Mouse (Mus musculus) hindbrain, embryonic 11.5 days (tissue): ENCODE results near the gene Rgs5. TPM values are rescaled to one million over a fixed set of nuclear protein-coding genes. Genes with fewer than 3 reads are reported as not detected.

Experiments
- ATAC-seq: fragments of 200-750 bp; cut with Nextera tagmentation; 2 replicates; pipeline ENCODE4 v1.8.0; 2017; ENCODE audit warnings: mild to moderate bottlenecking, moderate TSS enrichment, moderate library complexity; ENCODE audit not compliant: low FRiP score
- DNase-seq: peaks from one replicate; pipeline ENCODE4 v3.0.0-alpha.2; 2015; ENCODE audit warnings: low spot score
- H3K27ac ChIP-seq: fragments of 300-500 bp; sonication (generic); 2 replicates; pipeline ENCODE4 v1.5.1; 2014; ENCODE audit warnings: mild to moderate bottlenecking, low read depth, low read length
- H3K27me3 ChIP-seq: fragments of 300-500 bp; sonication (generic); 2 replicates; pipeline ENCODE4 v1.6.1; 2014; ENCODE audit warnings: mild to moderate bottlenecking, low read length, moderate library complexity, mixed read lengths; ENCODE audit not compliant: control insufficient read depth, insufficient read depth
- H3K36me3 ChIP-seq: fragments of 300-500 bp; sonication (generic); 2 replicates; pipeline ENCODE4 v1.6.1; 2014; ENCODE audit warnings: mild to moderate bottlenecking, low read length, moderate library complexity, mixed read lengths; ENCODE audit not compliant: control insufficient read depth, insufficient read depth
- H3K4me1 ChIP-seq: fragments of 300-500 bp; sonication (generic); replicated peaks from 2 replicates; pipeline ENCODE4 v1.6.1; 2014; ENCODE audit warnings: low read length, mixed read lengths; ENCODE audit not compliant: control insufficient read depth, insufficient read depth
- H3K4me2 ChIP-seq: fragments of 300-500 bp; sonication (generic); replicated peaks from 2 replicates; pipeline ENCODE4 v1.6.1; 2014; ENCODE audit warnings: mild to moderate bottlenecking, low read depth, low read length
- H3K4me3 ChIP-seq: fragments of 300-500 bp; sonication (generic); 2 replicates; pipeline ENCODE4 v1.5.1; 2014; ENCODE audit warnings: low read depth, low read length
- H3K9ac ChIP-seq: fragments of 300-500 bp; sonication (generic); 2 replicates; pipeline ENCODE4 v1.6.1; 2014; ENCODE audit warnings: low read depth, low read length
- H3K9me3 ChIP-seq: fragments of 300-500 bp; sonication (generic); 2 replicates; pipeline ENCODE4 v1.6.1; 2016; ENCODE audit warnings: low read length; ENCODE audit not compliant: control insufficient read depth
- WGBS: fragments of 180-500 bp; shearing (Covaris S2); extraction: QIAGEN DNeasy Blood & Tissue Kit; methylation state at CpG from one replicate; pipeline ENCODE4 v1.1.7; 2014; 5-methylcytosine and 5-hydroxymethylcytosine counted together
- polyA plus RNA-seq: library from polyadenylated mRNA; unstranded; fragments of >200 nt; fragmentation: Nextera tagmentation; extraction: Ambion mirVana; gene quantifications from 2 replicates; pipeline ENCODE4 v1.2.1, GENCODE M21; 2014

Rgs5 gene
- polyA plus RNA-seq, 1 experiment from 2014 or later = 3.0 TPM

GRCm38 (mm10) chr1:169697236-169697635 is 41.9 kb downstream of the Rgs5 start:
- H3K4me1 ChIP-seq = no peaks in the 10 kb centered on the region
- H3K4me3 ChIP-seq = no peak overlapping the region
- H3K27ac ChIP-seq = no peak overlapping the region
- no peaks in the 10 kb centered on the region for H3K27me3 ChIP-seq
- H3K9me3 ChIP-seq = no peaks in the 10 kb centered on the region
- ATAC-seq (no peak), DNase-seq (no peak)
- no peak overlapping the region for H3K4me2 ChIP-seq
- WGBS = 66% methylated on average over 4 of the region's 4 CpGs
- H3K36me3 ChIP-seq = no peaks in the 10 kb centered on the region
- H3K9ac ChIP-seq = no peak overlapping the region

- no peaks in the 10 kb centered on the region for H3K36me3 ChIP-seq
- H3K9me3 ChIP-seq = no peaks in the 10 kb centered on the region
- ATAC-seq (no peak), DNase-seq (no peak)
- H3K4me3 ChIP-seq = no peak overlapping the region
- WGBS = 91% methylated on average over 2 of the region's 2 CpGs
- H3K27ac ChIP-seq = no peak overlapping the region
- no peak overlapping the region for H3K4me2 ChIP-seq
- no peaks in the 10 kb centered on the region for H3K27me3 ChIP-seq
- H3K9ac ChIP-seq = no peak overlapping the region
- no peaks in the 10 kb centered on the region for H3K4me1 ChIP-seq
Measured at GRCm38 (mm10) chr1:169699184-169699583, 43.9 kb downstream of the Rgs5 start.

GRCm38 (mm10) chr1:169704395-169705087 is 49.2 kb downstream of the Rgs5 start:
- no peaks in the 10 kb centered on the region for H3K4me1 ChIP-seq
- whole genome bisulfite sequencing = 81% methylated on average over 4 of the region's 4 CpGs
- no peak for ATAC-seq
- H3K27me3 ChIP-seq = no peaks in the 10 kb centered on the region
- H3K4me2 ChIP-seq = no peak overlapping the region
- H3K9ac ChIP-seq = no peak overlapping the region
- H3K27ac ChIP-seq = no peak overlapping the region
- no peak for DNase-seq
- no peaks in the 10 kb centered on the region for H3K9me3 ChIP-seq
- H3K36me3 ChIP-seq = no peaks in the 10 kb centered on the region
- no peak overlapping the region for H3K4me3 ChIP-seq

GRCm38 (mm10) chr1:169721836-169722235 is 66.5 kb downstream of the Rgs5 start:
- 83% methylated on average over 2 of the region's 2 CpGs for WGBS
- Histone ChIP-seq H3K4me1 (no peaks in the 10 kb centered on the region), H3K9me3 (no peaks in the 10 kb centered on the region), H3K36me3 (no peaks in the 10 kb centered on the region), H3K27ac (no peak overlapping the region), H3K27me3 (no peaks in the 10 kb centered on the region), H3K4me3 (no peak overlapping the region), H3K9ac (no peak overlapping the region), H3K4me2 (no peak overlapping the region)
- DNase-seq (no peak), ATAC-seq (no peak)

- ATAC-seq (no peak), DNase-seq (no peak)
- no peaks in the 10 kb centered on the region for H3K36me3 ChIP-seq
- H3K27ac ChIP-seq = no peak overlapping the region
- H3K27me3 ChIP-seq = no peaks in the 10 kb centered on the region
- H3K9me3 ChIP-seq = no peaks in the 10 kb centered on the region
- H3K4me2 ChIP-seq = no peak overlapping the region
- H3K9ac ChIP-seq = no peak overlapping the region
- 71% methylated on average over 3 of the region's 3 CpGs for WGBS
- H3K4me3 ChIP-seq = no peak overlapping the region
- H3K4me1 ChIP-seq = no peaks in the 10 kb centered on the region
Measured at GRCm38 (mm10) chr1:169726319-169726718, 71.0 kb downstream of the Rgs5 start.

- no peak for ATAC-seq
- Histone ChIP-seq H3K4me2 (no peak overlapping the region), H3K4me3 (no peak overlapping the region), H3K9me3 (no peaks in the 10 kb centered on the region), H3K9ac (no peak overlapping the region), H3K27ac (no peak overlapping the region), H3K36me3 (no peaks in the 10 kb centered on the region), H3K27me3 (no peaks in the 10 kb centered on the region), H3K4me1 (no peaks in the 10 kb centered on the region)
- no peak for DNase-seq
- 54% methylated on average over 7 of the region's 7 CpGs for WGBS
Measured at GRCm38 (mm10) chr1:169730599-169731100, 75.3 kb downstream of the Rgs5 start.

DNA sequence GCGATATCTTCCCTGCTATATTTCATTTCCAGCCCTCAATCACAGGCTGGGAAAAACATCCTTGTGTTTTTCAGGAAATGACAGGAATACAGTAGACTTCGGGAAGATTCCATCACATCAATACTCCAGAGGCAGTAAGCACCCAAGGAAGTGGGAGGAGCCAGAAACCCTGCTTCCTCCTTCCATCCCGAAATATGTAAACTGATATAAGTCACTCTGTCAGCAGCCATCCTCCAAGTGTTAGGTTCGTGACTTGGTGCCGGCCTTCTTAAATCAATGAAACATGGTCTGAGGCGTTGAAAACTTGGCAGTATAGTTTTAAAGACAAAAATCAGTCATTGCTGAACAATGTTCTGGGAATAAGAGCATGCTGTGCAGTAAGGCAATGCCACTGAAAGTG is 80.8 kb downstream of the Rgs5 start:
- Histone ChIP-seq H3K9me3 (no peaks in the 10 kb centered on the region), H3K4me2 (no peak overlapping the region), H3K27ac (no peak overlapping the region), H3K27me3 (no peaks in the 10 kb centered on the region), H3K4me1 (no peaks in the 10 kb centered on the region), H3K4me3 (no peak overlapping the region), H3K9ac (no peak overlapping the region), H3K36me3 (no peaks in the 10 kb centered on the region)
- no peak for DNase-seq
- ATAC-seq = no peak
- 75% methylated on average over 6 of the region's 6 CpGs for WGBS

GRCm38 (mm10) chr1:169737231-169737630 is 81.9 kb downstream of the Rgs5 start:
- Histone ChIP-seq H3K36me3 (no peaks in the 10 kb centered on the region), H3K4me3 (no peak overlapping the region), H3K27ac (no peak overlapping the region), H3K9me3 (no peaks in the 10 kb centered on the region), H3K4me2 (no peak overlapping the region), H3K9ac (no peak overlapping the region), H3K4me1 (no peaks in the 10 kb centered on the region), H3K27me3 (no peaks in the 10 kb centered on the region)
- 87% methylated on average over 6 of the region's 6 CpGs for WGBS
- ATAC-seq (no peak), DNase-seq (no peak)

DNA sequence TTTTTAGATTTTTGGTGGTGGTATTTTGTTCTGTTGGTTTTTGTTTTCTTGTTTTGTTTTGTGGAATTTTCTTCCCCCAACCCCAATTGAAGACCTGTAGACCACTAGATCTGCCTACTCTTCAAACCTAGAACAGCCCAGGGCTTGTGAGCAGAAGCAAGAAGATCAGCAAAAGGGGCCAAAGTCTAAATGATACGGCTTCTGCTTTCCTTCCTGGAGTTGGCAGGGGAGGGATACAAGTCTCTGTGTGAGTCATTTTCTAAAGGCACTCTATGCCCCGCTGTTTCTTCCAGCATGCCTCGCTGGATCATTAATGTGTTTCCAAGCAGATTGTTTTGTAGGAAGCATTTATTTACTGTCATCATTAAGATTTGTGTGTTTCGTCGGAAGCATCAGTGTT is 85.8 kb downstream of the Rgs5 start:
- H3K9ac ChIP-seq = no peak overlapping the region
- H3K4me2 ChIP-seq = no peak overlapping the region
- no peaks in the 10 kb centered on the region for H3K4me1 ChIP-seq
- no peaks in the 10 kb centered on the region for H3K27me3 ChIP-seq
- no peaks in the 10 kb centered on the region for H3K9me3 ChIP-seq
- no peaks in the 10 kb centered on the region for H3K36me3 ChIP-seq
- WGBS = 92% methylated on average over 5 of the region's 5 CpGs
- no peak overlapping the region for H3K4me3 ChIP-seq
- ATAC-seq (no peak), DNase-seq (no peak)
- no peak overlapping the region for H3K27ac ChIP-seq
